Mouse (Mus musculus): ENCODE data around the gene Syt9. TPM values are rescaled to one million over a fixed set of nuclear protein-coding genes. Genes with fewer than 3 reads are reported as not detected.

Gene Syt9
- polyA plus RNA-seq (2017; shearing (Covaris generic)): not detected

GRCm38 (mm10) chr7:107370232-107371125 lies at the start of gene Syt9:
Syt9 (plus strand) TSS chr7:107370728.

DNA sequence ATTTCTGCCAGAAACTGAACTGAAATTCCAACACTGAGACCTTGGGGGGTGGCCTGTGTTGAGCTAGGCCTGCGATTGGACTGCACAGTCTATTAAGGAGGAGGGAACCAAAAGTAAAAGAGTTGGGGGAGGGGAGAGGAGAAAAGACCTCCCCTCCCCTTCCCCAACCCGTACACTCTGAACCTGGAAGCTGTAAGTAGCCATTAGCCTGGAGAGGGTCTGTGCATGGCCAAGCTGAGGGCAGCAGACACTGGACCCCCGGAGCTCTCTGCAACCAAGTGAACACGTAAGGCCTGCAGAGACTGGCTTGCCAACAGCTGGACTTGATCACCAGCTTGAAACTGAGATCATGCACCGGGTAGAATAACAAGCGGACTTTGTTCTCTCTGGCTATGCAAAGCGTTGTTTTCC lies 196.7 kb downstream of the Syt9 start, which contains the start of gene Olfml1:
Olfml1 (plus strand) TSS at position 186 of the 411 bp plus-strand sequence.

GRCm38 (mm10) chr7:107594857-107595402 lies 224.4 kb downstream of the Syt9 start, which contains the start of gene Ppfibp2:
Ppfibp2 (plus strand) TSS chr7:107595207.

Other genes starting within 250 kb of the Syt9 start
- gene Olfr715, start 239.6 kb upstream of the Syt9 start, polyA plus RNA-seq (2017; shearing (Covaris generic)): 0.05 TPM
- 0.07 TPM for gene Olfr716, start 232.4 kb upstream of the Syt9 start, polyA plus RNA-seq (2017; shearing (Covaris generic))
- not detected for gene Nlrp14, start 203.7 kb upstream of the Syt9 start, polyA plus RNA-seq (2017; shearing (Covaris generic))
- not detected for gene Rbmxl2, start 161.3 kb upstream of the Syt9 start, polyA plus RNA-seq (2017; shearing (Covaris generic))
- gene Olfml1, start 196.7 kb downstream of the Syt9 start, polyA plus RNA-seq (2017; shearing (Covaris generic)): not detected
- 0.63 TPM for gene Ppfibp2, start 224.5 kb downstream of the Syt9 start, polyA plus RNA-seq (2017; shearing (Covaris generic))

All from CD4-positive, CD25-positive, alpha-beta regulatory T cell (primary cell).